Mouse (Mus musculus) forebrain, embryonic 16.5 days (tissue): ENCODE measurements around the gene Mrps21. TPM values are rescaled to one million over a fixed set of nuclear protein-coding genes. Genes with fewer than 3 reads are reported as not detected.

Experiments used
- polyA plus RNA-seq: library from polyadenylated mRNA; unstranded; fragments of >200 nt; fragmentation: Nextera tagmentation; extraction: Ambion mirVana; gene quantifications from 2 replicates; pipeline ENCODE4 v1.2.1, GENCODE M21; 2015

The Mrps21 gene
- polyA plus RNA-seq, 1 experiment from 2014 or later = 243 TPM

Other genes with a start within 250 kb of the Mrps21 start
- 113 and 124 TPM in 2 replicates for gene Ensa, start 246.5 kb downstream of the Mrps21 start, polyA plus RNA-seq
- 43.4 and 48.3 TPM in 2 replicates for gene Mcl1, start 212.7 kb downstream of the Mrps21 start, polyA plus RNA-seq
- 0.48 and 1.2 TPM in 2 replicates for gene Adamtsl4, start 183.6 kb downstream of the Mrps21 start, polyA plus RNA-seq
- gene Ecm1, start 131.9 kb downstream of the Mrps21 start, polyA plus RNA-seq = 7.9 and 11.0 TPM in 2 replicates
- gene Tars2, start 111.3 kb downstream of the Mrps21 start, polyA plus RNA-seq = 49.5 and 53.0 TPM in 2 replicates
- 23.5 and 29.0 TPM in 2 replicates for gene Rprd2, start 52.7 kb downstream of the Mrps21 start, polyA plus RNA-seq
- 47.2 and 49.1 TPM in 2 replicates for gene Prpf3, start 15.6 kb downstream of the Mrps21 start, polyA plus RNA-seq
- gene Ciart, start 10.7 kb upstream of the Mrps21 start, polyA plus RNA-seq = 4.1 and 5.7 TPM in 2 replicates
- 13.8 and 14.4 TPM in 2 replicates for gene BC028528, start 20.5 kb upstream of the Mrps21 start, polyA plus RNA-seq
- gene Aph1a, start 22.4 kb upstream of the Mrps21 start, polyA plus RNA-seq = 35.6 and 35.9 TPM in 2 replicates
- 9.4 and 10.2 TPM in 2 replicates for gene Car14, start 33.2 kb upstream of the Mrps21 start, polyA plus RNA-seq
- 185 and 205 TPM in 2 replicates for gene Anp32e, start 57.7 kb upstream of the Mrps21 start, polyA plus RNA-seq
- gene Plekho1, start 124.5 kb upstream of the Mrps21 start, polyA plus RNA-seq = 71.4 and 74.9 TPM in 2 replicates
- 55.3 and 57.4 TPM in 2 replicates for gene Vps45, start 186.9 kb upstream of the Mrps21 start, polyA plus RNA-seq
- gene Otud7b, start 233.0 kb upstream of the Mrps21 start, polyA plus RNA-seq = 8.8 and 9.3 TPM in 2 replicates